Mouse (Mus musculus) testis, postnatal 10 days (tissue): ENCODE results near the gene Ccdc125.
"Not testable (repeated sequence)": the region's sequence is repeated elsewhere in the genome, so short reads cannot be mapped to it uniquely, and the experiment has no call there.

Source experiments
- DNase-seq: peaks from one replicate; pipeline ENCODE4 v3.0.0; 2021; ENCODE audit warnings: low spot score

Gene Ccdc125

DNA sequence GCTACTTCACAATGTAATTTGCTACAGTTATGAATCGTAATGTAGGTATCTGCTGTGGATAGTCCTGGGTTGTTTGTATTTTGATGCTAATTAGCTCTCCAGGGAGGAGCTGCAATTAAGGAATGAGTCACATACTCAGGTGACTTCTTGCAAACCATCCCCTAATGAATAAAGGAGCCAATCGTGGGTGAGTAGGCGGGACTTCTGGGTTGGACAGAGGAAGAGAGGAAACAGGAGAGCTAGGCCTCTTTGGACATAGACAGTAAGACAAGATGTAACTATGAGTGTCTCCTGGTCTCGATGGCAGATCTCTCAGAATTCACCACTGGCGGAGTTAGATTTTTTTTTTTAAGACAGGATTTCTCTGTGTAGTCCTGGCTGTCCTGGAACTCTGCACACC, 52.1 kb downstream of the Ccdc125 start:
- no peak for DNase-seq

DNA sequence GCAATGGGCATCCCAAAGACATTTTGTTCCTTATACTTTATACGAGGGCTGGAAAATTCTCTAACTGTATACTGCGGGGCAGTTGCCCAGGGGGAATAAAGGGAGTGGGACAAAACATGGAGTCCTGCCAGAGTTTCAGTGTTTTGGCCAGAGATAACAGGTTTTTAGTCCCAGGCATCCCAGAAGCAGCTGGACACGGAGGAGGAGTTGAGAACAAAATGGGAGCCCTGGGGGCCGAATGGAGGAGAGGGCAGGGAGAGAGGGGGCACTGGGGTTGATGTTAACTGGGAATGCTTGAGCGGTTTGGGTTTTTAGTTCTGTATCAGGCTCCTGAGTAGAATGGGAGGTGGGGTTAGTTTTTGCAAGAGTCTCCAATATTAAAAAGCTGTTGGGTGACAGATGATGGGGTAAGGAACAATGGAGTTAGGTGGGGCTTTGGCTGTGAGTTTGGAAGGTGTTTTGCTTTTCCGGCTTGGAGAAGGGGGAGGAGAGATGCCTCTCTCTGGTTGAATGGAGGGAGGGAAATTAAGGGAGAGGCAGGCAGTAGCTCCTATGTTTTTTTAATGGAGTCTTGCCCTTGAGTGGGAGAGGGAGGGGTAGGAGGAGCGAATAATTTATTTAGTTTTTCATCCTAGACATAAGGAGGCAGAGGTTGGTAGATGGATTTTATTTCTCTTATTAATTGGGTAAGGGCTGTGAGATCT, 54.7 kb downstream of the Ccdc125 start:
- DNase-seq, result peak; percentile 65

DNA sequence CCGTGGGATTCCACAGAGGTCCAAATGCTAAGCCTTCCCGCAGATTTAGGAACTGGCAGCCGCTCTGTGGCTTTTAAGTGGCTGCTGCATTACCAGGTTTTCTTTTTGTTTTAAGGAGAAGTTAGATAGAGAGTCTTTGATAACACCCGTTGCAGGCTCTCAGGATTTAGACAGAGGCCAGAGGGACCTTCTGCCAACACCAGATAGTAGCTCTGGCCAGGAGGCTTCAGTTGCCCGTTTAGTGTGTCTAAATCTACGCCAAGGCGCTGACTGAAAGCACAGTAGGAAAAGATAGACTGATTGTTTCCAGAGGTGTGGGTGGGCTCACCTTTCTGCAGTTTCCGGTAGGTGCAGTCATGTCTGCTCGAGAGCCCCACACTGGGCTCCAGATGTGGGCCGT, 55.7 kb downstream of the Ccdc125 start:
- DNase-seq, result no peak

DNA sequence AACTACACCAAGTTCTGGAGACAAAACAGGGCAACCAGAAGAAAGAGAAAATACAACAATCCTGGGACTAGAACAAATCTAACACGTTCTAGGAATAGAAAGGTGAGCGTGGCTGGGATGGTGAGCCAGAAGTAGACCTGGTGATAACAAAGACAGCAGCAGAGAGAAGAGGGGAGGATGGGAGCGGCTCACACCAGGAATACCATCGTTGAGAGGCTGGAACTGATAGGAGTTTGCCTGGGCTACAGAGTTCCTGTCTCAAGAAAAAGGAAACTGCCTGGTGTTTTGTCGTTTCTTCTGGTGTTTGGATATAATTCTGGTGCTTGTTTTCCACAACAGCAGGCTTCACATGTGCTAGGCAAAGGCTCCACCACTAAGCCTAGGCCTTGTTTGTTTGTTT, 58.6 kb downstream of the Ccdc125 start:
- DNase-seq, result no peak

DNA sequence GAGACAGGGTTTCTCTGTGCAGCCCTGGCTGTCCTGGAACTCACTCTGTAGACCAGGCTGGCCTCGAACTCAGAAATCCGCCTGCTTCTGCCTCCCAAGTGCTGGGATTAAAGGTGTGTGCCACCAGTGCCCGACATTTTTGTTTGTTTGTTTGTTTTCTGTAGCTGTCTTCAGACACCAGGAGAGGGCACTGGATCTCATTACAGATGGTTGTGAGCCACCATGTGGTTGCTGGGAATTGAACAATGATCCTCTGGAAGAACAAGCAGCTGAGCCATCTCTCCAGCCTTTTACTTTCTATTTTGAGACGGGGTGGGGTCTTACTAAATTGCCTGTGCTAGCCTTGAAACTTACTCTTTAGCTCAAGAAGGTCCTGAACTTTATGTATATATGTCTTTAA, 59.0 kb downstream of the Ccdc125 start:
- DNase-seq, result not testable (repeated sequence)

DNA sequence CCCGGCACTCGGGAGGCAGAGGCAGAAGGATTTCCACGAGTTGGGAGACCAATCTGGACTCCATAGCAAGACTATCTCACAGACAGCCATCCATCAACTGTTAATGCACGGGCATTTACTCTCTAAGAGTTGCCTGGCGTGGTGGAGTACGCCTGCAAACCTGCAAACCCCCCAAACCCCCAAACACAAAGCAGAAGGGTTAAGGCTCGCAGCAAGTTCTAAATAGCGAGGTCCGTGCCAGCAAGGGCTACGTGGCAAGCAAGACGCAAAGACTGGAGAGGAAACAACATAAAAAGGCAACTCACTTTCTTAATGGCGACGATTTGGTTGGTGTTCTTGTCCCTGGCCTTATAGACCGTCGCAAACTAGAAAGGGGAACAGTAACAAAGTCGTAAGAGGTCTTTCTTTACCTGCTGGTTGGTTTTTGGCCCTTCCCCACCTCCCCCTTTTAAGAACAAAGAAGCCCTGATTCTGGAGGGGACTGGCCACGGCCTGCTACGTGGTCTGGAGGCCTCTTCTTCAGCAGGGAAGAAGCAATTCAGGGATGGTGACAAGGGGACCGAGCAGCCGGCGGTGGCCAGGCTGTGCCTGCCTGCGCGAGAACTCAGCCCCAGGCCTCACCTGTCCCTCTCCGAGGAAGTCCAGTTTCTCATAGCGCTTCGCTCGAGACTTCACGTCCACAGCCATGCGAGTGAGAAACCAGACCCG, 60.8 kb downstream of the Ccdc125 start:
- peak; percentile 52 for DNase-seq

DNA sequence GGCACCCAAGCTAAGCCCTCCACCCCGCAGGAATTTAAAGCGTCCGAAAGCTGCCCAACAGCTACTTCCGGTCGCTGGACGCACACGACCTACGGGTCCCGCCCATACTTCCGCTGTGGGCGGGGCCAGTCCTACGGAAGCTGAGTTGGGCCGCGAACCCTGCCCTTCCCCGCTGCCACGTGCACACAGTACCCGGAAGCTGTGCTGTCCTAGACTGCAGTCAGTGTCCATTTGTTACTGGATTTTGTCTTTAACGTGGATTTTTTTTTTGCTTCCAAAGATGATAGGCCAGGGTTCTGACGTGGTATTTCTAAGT, 61.3 kb downstream of the Ccdc125 start, which contains the start of gene Cdk7:
TSS of gene Cdk7 (minus strand) at position 79 of the 316 bp plus-strand sequence.
- DNase-seq, result peak; percentile 96

DNA sequence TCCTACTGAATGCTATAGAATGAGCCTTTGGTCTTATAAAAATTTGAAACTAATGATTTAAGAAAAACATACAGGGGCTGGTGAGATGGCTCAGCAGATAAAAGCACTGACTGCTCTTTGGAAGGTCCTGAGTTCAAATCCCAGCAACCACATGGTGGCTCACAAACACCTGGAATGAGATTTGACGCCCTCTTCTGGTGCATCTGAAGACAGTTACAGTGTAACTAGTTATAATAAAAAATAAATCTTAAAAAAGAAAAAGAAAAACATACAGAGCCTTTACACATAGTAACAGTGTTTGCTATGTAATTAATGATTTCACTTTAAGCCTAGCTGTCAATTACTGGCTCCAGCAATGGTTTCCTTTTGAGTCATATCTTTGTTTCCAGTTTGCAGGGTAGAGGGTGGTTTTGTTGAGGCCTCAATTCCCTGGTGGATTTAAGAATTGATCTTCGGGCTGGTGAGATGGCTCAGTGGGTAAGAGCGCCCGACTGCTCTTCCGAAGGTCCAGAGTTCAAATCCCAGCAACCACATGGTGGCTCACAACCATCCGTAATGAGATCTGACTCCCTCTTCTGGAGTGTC, 62.0 kb downstream of the Ccdc125 start:
- not testable (repeated sequence) for DNase-seq

DNA sequence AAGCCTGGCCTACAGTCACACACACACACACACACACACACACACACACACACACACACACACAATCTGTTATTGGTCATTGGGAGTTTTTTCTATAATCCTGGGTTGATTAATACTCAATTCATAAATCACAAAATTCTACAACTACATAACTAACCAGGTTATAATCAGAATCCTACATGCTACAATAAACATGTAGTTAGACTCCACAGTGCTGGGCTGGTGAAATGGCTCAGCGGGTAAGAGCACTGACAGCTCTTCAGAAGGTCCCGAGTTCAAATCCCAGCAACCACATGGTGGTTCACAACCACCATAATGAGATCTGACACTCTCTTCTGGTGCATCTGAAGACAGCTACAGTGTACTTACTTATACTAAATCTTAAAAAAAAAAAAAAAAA, 63.2 kb downstream of the Ccdc125 start:
- no peak for DNase-seq

DNA sequence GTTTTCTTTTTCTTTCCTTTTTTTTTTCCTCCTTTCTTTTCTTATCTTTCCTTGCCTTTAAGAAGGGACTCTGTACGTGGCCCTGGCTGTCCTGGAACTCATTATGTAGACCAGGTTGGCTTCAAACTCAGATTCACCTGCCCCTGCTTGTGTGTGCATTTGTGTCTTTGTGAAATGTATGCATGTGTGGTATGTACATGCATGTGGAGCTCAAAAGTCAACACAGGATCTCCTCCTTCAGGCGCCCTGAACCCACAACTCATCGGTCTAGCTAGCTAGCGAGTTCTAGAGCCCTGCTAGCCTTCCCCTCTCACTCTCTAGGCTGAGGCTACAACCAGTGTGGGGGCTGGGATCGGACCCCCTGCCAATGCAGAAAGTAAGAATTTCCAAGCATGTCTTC, 73.3 kb downstream of the Ccdc125 start:
- no peak for DNase-seq

DNA sequence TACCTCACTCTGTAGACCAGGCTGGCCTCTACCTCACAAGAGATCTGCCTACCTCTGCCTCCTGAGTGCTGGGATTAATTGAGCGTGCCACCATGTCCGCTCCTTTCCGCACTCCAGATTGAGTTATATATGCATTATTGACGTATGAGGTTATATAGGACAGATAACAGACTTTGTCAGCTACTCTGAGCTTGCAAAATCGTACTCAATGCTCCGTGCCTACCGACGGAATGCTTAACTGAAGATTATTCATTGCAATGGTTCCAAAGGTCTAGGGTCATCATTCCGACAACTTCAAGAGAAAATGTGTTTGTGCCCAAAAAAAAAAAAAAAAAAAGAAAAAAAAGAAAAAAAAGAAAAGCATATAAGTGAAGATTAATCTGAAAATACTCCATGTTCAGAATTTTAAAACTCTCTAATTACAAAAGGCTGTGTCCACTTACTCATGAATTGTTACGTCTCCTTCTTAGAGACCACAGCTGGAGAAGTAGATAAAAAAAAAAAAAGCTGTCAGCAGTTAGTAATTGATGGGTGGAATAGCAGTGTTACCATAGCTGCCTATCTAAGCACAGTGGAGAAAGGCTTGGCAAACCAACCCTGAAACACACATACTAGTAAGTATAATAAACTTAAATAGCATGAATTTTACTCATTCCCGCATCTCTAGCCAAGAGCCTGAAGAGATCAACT, 74.0 kb downstream of the Ccdc125 start:
- peak; percentile 26 for DNase-seq

DNA sequence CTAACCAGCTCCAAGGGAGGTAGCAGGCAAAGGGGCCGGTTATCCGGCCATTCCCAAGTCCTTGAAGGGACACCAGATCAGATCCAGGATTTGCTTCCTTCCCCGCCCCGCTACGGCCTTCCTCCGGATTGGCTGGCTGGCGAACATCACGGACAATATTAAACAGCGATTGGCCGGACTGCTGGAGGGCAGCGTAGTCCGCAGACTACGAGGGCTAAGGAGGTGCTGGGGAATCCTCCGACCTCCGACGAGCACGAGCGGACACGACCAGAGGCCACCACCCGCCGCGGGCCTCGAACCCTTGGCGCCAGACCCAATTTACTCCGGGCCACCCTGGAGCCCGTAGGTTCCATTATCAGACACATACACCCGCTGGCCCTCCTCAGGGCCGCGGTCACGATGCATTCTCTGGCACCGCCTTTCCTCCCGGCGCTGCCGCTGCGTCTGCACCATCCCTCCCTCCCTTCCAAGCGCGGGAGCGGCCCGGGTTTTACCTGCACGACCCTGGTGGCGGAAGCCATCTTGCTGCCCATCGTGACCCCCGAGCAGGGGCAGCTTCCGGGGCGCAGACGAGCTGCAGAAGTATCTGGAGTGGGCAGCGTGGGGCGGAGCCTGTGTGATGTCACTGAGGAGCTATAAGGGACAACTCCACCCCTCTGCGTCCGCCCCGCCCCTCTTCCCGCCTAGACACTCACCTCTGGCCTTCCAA, 74.7 kb downstream of the Ccdc125 start, which contains the start of gene Mrps36:
TSS of gene Mrps36 (minus strand) at position 624 of the 709 bp plus-strand sequence.
- DNase-seq, result peak; percentile 97

DNA sequence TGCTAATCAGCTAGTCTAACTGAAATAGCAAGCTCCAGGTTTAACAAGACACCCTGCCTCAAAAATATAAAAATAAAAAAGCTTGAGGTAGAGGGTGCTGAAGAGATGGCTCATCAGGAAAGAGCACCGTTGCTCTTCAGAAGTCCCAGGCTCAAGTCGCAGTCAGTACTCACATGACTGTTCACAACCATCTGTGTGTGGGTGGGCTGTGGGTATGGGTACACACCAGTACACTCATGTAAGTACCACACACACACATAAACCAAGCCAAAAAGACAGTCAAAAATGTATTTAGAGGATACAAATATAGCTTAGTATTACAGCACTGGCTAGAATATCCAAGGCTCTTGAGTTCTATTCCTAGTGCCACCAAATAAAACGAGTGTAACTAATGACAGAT, 76.6 kb downstream of the Ccdc125 start:
- DNase-seq, result no peak
